8 mouse cellular contexts compared by ENCODE assay signal in the genomic region with DNA sequence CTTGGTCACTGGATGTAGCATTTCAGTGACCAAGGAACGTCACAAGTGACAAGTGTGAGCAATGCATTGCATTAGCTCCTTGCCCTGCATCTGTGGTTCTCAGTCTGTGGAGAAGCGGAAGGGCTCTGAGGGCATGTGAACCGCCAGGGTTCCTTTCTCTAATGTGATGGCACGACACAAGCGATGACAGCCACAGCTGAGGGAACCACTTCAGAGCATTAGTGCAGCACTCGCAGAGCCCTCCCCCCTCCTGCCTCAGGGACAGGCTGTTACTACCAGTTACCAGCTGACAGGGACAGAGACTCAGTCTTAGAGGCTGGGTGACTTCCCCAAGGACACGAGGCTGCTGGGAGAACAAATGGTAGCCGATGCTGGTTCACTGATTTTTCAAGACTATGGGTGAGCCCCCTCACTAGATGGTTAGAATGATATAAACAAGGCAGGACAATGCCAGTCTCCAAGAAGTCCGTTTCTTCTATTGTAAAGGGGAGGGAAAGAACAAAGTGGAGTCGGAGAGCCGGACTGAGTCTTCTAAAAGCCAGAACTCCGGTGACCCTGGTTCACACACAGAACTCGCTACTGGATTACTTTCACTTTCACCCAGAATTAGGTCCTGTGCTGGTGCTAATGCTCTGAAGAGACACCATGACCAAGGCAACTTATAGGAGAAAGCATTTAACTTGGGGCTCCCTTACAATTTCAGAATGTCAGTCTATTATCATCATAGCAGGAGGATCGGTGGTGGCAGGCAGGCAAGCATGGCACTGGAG. TPM values are rescaled to one million over a fixed set of nuclear protein-coding genes. Genes with fewer than 3 reads are reported as not detected.
DNase-seq lines count a peak whose midpoint lies in the region; ATAC-seq lines count a peak whose summit lies in the region.

No protein-coding gene starts in this region.

- no peaks in the 10 kb centered on the region for H3K27me3 ChIP-seq in embryonic facial prominence, embryonic 11.5 days (ENCODE audit: control insufficient read depth, insufficient read depth, low read length)
- H3K27me3 ChIP-seq in heart, embryonic 15.5 days = peaks cover 48% of the 10 kb centered on the region
- H3K27me3 ChIP-seq in lung, embryonic 16.5 days (ENCODE audit: control insufficient read depth, insufficient read depth, low read depth, low read length) = no peaks in the 10 kb centered on the region
- no peaks in the 10 kb centered on the region for H3K27me3 ChIP-seq in neural tube, embryonic 14.5 days (ENCODE audit: control insufficient read depth, insufficient read depth, low read length)

- 54% methylated on average over 14 of the region's 14 CpGs for WGBS in embryonic facial prominence, embryonic 11.5 days
- WGBS in heart, embryonic 15.5 days = 31% methylated on average over 14 of the region's 14 CpGs
- 43% methylated on average over 14 of the region's 14 CpGs for WGBS in lung, embryonic 16.5 days
- 17% methylated on average over 14 of the region's 14 CpGs for WGBS in neural tube, embryonic 14.5 days

- no peaks in the 10 kb centered on the region; the same call in 1 of the 2 replicates for H3K4me1 ChIP-seq in embryonic facial prominence, embryonic 11.5 days (ENCODE audit: control insufficient read depth, insufficient read depth, low read length)
- H3K4me1 ChIP-seq in heart, embryonic 15.5 days (replicated peaks) = peaks cover 21% of the 10 kb centered on the region
- peaks cover 28% of the 10 kb centered on the region for H3K4me1 ChIP-seq in lung, embryonic 16.5 days (replicated peaks; ENCODE audit: control insufficient read depth, insufficient read depth, low read length)
- peaks cover 10% of the 10 kb centered on the region for H3K4me1 ChIP-seq in neural tube, embryonic 14.5 days (ENCODE audit: control insufficient read depth, insufficient read depth, low read length)

- no peak overlapping the region for H3K27ac ChIP-seq in embryonic facial prominence, embryonic 11.5 days (replicated peaks; ENCODE audit: low read depth, low read length)
- H3K27ac ChIP-seq in heart, embryonic 15.5 days = no peak overlapping the region
- H3K27ac ChIP-seq in lung, embryonic 16.5 days (ENCODE audit: low read length) = no peak overlapping the region
- H3K27ac ChIP-seq in neural tube, embryonic 14.5 days (ENCODE audit: low read depth, low read length) = no peak overlapping the region

- no peaks in the 10 kb centered on the region for H3K36me3 ChIP-seq in embryonic facial prominence, embryonic 11.5 days (replicated peaks; ENCODE audit: control insufficient read depth, insufficient read depth, low read depth, low read length)
- no peaks in the 10 kb centered on the region for H3K36me3 ChIP-seq in heart, embryonic 15.5 days
- no peaks in the 10 kb centered on the region for H3K36me3 ChIP-seq in lung, embryonic 16.5 days (ENCODE audit: control insufficient read depth, insufficient read depth, low read length)
- no peaks in the 10 kb centered on the region for H3K36me3 ChIP-seq in neural tube, embryonic 14.5 days (ENCODE audit: control insufficient read depth, insufficient read depth, low read length)

- H3K9me3 ChIP-seq in embryonic facial prominence, embryonic 11.5 days (replicated peaks; ENCODE audit: control insufficient read depth, low read length) = no peaks in the 10 kb centered on the region
- no peaks in the 10 kb centered on the region for H3K9me3 ChIP-seq in heart, embryonic 15.5 days (replicated peaks)
- H3K9me3 ChIP-seq in lung, embryonic 16.5 days (ENCODE audit: control insufficient read depth, low read length) = no peaks in the 10 kb centered on the region
- H3K9me3 ChIP-seq in neural tube, embryonic 14.5 days (ENCODE audit: control insufficient read depth, low read length) = no peaks in the 10 kb centered on the region

- no peak overlapping the region for H3K4me2 ChIP-seq in embryonic facial prominence, embryonic 11.5 days (ENCODE audit: low read depth, low read length)
- peak overlapping the region; percentile 42 for H3K4me2 ChIP-seq in heart, embryonic 15.5 days
- H3K4me2 ChIP-seq in lung, embryonic 16.5 days (ENCODE audit: low read depth, low read length) = peak overlapping the region; percentile 34
- H3K4me2 ChIP-seq in neural tube, embryonic 14.5 days (ENCODE audit: low read depth, low read length) = peak overlapping the region; percentile 19

- no peak overlapping the region for H3K4me3 ChIP-seq in embryonic facial prominence, embryonic 11.5 days (ENCODE audit: low read depth, low read length)
- peak overlapping the region; percentile 19 for H3K4me3 ChIP-seq in heart, embryonic 15.5 days
- H3K4me3 ChIP-seq in lung, embryonic 16.5 days (ENCODE audit: low read length) = peak overlapping the region; percentile 3; the same call in 1 of the 2 replicates
- H3K4me3 ChIP-seq in neural tube, embryonic 14.5 days (ENCODE audit: low read depth, low read length) = no peak overlapping the region

- H3K9ac ChIP-seq in embryonic facial prominence, embryonic 11.5 days (replicated peaks; ENCODE audit: low read length) = no peak overlapping the region
- H3K9ac ChIP-seq in heart, embryonic 15.5 days = no peak overlapping the region
- H3K9ac ChIP-seq in lung, embryonic 16.5 days (ENCODE audit: low read length) = 0 out of 2 replicates have a peak overlapping the region, but pooled peaks have one; percentile 9
- H3K9ac ChIP-seq in neural tube, embryonic 14.5 days (replicated peaks; ENCODE audit: low read depth, low read length) = peak overlapping the region; percentile 17; the same call in 1 of the 2 replicates

- DNase-seq in ovary, adult 18-20 months (ENCODE audit: low spot score) = peak; percentile 37
- DNase-seq in ovary, postnatal 10 days (ENCODE audit: low spot score) = no peak
- no peak for DNase-seq in embryonic facial prominence, embryonic 11.5 days (ENCODE audit: low spot score)
- DNase-seq in kidney, postnatal 10 days = peak; percentile 65
- DNase-seq in thymus, postnatal 4 days = peak; percentile 72

- ATAC-seq in embryonic facial prominence, embryonic 11.5 days (replicated peaks; ENCODE audit: insufficient number of reproducible peaks, low FRiP score, low TSS enrichment, low read depth) = peak; percentile 63
- peak; percentile 87 for ATAC-seq in heart, embryonic 15.5 days (replicated peaks; ENCODE audit: insufficient number of reproducible peaks, insufficient read depth, low FRiP score, low read depth)
- ATAC-seq in lung, embryonic 16.5 days (ENCODE audit: low read depth) = peak; percentile 72
- peak; percentile 85 for ATAC-seq in neural tube, embryonic 14.5 days (ENCODE audit: low read depth)

RNA-seq across cellular contexts. Expression of gene Ston2, which starts 21.7 kb away (rescaled TPM):
- polyA plus RNA-seq in embryonic facial prominence, embryonic 11.5 days (2014; fragmentation: Nextera tagmentation; extraction: Ambion mirVana) = 5.4 and 6.9 TPM in 2 replicates
- 1.6 and 4.8 TPM in 2 replicates for polyA plus RNA-seq in heart, embryonic 15.5 days (2015; fragmentation: Nextera tagmentation; extraction: Ambion mirVana)
- 7.5 and 7.9 TPM in 2 replicates for polyA plus RNA-seq in lung, embryonic 16.5 days (2015; fragmentation: Nextera tagmentation; extraction: Ambion mirVana)
- polyA plus RNA-seq in neural tube, embryonic 14.5 days (2014; fragmentation: Nextera tagmentation; extraction: Ambion mirVana) = 7.2 and 11.6 TPM in 2 replicates

Comparison
In these comparisons a context has a peak if more than half of its experiments do, and no peak if none do; other contexts are left out.
1. DNase-seq: peak in ovary, adult 18-20 months (single experiment), kidney, postnatal 10 days (single experiment) and thymus, postnatal 4 days (single experiment); none in ovary, postnatal 10 days (single experiment) and embryonic facial prominence, embryonic 11.5 days (single experiment).
2. H3K4me3 ChIP-seq: peak in heart, embryonic 15.5 days (single experiment) and lung, embryonic 16.5 days (single experiment); none in embryonic facial prominence, embryonic 11.5 days (single experiment) and neural tube, embryonic 14.5 days (single experiment).
3. H3K9ac ChIP-seq: peak in lung, embryonic 16.5 days (single experiment) and neural tube, embryonic 14.5 days (single experiment); none in embryonic facial prominence, embryonic 11.5 days (single experiment) and heart, embryonic 15.5 days (single experiment).
4. Peak in every context shown above with its lines, with median percentiles within 50 percentile points of each other: ATAC-seq.